Mouse (Mus musculus): ENCODE measurements at regions not wholly inside any gene's neighbourhood (a gene's known extent, or its start where the extent isn't known, plus 50 kb on each side); places are given as distances from the start of the nearest gene placed in this dataset.

GRCm38 (mm10) chr2:166228356-166228755 lies 72.9 kb upstream of the Sulf2 start:
- no peak for TF ChIP-seq CTCF (conservative IDR thresholded peaks at IDR 0.05; ENCODE audit: low read length)
- no peak for TF ChIP-seq NANOG (IDR thresholded peaks at IDR 0.05; ENCODE audit: borderline replicate concordance, low read length)
